Mouse (Mus musculus) hindbrain, embryonic 11.5 days (tissue): ENCODE measurements around the gene Strbp. TPM values are rescaled to one million over a fixed set of nuclear protein-coding genes. Genes with fewer than 3 reads are reported as not detected.
A peak's percentile ranks its signal among the peaks of the same experiment; 100 is the strongest.

Source experiments
- ATAC-seq: fragments of 200-750 bp; cut with Nextera tagmentation; 2 replicates; pipeline ENCODE4 v1.8.0; 2017; ENCODE audit warnings: mild to moderate bottlenecking, moderate TSS enrichment, moderate library complexity; ENCODE audit not compliant: low FRiP score
- DNase-seq: peaks from one replicate; pipeline ENCODE4 v3.0.0-alpha.2; 2015; ENCODE audit warnings: low spot score
- H3K27ac ChIP-seq: fragments of 300-500 bp; sonication (generic); 2 replicates; pipeline ENCODE4 v1.5.1; 2014; ENCODE audit warnings: mild to moderate bottlenecking, low read depth, low read length
- H3K27me3 ChIP-seq: fragments of 300-500 bp; sonication (generic); 2 replicates; pipeline ENCODE4 v1.6.1; 2014; ENCODE audit warnings: mild to moderate bottlenecking, low read length, moderate library complexity, mixed read lengths; ENCODE audit not compliant: control insufficient read depth, insufficient read depth
- H3K36me3 ChIP-seq: fragments of 300-500 bp; sonication (generic); 2 replicates; pipeline ENCODE4 v1.6.1; 2014; ENCODE audit warnings: mild to moderate bottlenecking, low read length, moderate library complexity, mixed read lengths; ENCODE audit not compliant: control insufficient read depth, insufficient read depth
- H3K4me1 ChIP-seq: fragments of 300-500 bp; sonication (generic); replicated peaks from 2 replicates; pipeline ENCODE4 v1.6.1; 2014; ENCODE audit warnings: low read length, mixed read lengths; ENCODE audit not compliant: control insufficient read depth, insufficient read depth
- H3K4me2 ChIP-seq: fragments of 300-500 bp; sonication (generic); replicated peaks from 2 replicates; pipeline ENCODE4 v1.6.1; 2014; ENCODE audit warnings: mild to moderate bottlenecking, low read depth, low read length
- H3K4me3 ChIP-seq: fragments of 300-500 bp; sonication (generic); 2 replicates; pipeline ENCODE4 v1.5.1; 2014; ENCODE audit warnings: low read depth, low read length
- H3K9ac ChIP-seq: fragments of 300-500 bp; sonication (generic); 2 replicates; pipeline ENCODE4 v1.6.1; 2014; ENCODE audit warnings: low read depth, low read length
- H3K9me3 ChIP-seq: fragments of 300-500 bp; sonication (generic); 2 replicates; pipeline ENCODE4 v1.6.1; 2016; ENCODE audit warnings: low read length; ENCODE audit not compliant: control insufficient read depth
- WGBS: fragments of 180-500 bp; shearing (Covaris S2); extraction: QIAGEN DNeasy Blood & Tissue Kit; methylation state at CpG from one replicate; pipeline ENCODE4 v1.1.7; 2014; 5-methylcytosine and 5-hydroxymethylcytosine counted together
- polyA plus RNA-seq: library from polyadenylated mRNA; unstranded; fragments of >200 nt; fragmentation: Nextera tagmentation; extraction: Ambion mirVana; gene quantifications from 2 replicates; pipeline ENCODE4 v1.2.1, GENCODE M21; 2014

Gene Strbp
- polyA plus RNA-seq: 99.3 and 101 TPM in 2 replicates

GRCm38 (mm10) chr2:37703230-37703954 is at the start of gene Strbp:
Gene Strbp, minus strand, starts transcription at chr2:37703859.
- WGBS: under 1% methylated on average over 64 of the region's 98 CpGs
- Histone ChIP-seq H3K27me3 (peaks cover 5% of the 10 kb centered on the region; the same call in 1 of the 2 replicates), H3K4me1 (peaks cover 3% of the 10 kb centered on the region; the same call in 1 of the 2 replicates), H3K9ac (peak within 1 kb of the TSS; percentile 95), H3K4me2 (peak within 1 kb of the TSS; percentile 84), H3K27ac (peak within 1 kb of the TSS; percentile 84), H3K9me3 (no peaks in the 10 kb centered on the region), H3K4me3 (peak within 1 kb of the TSS; percentile 93), H3K36me3 (no peaks in the 10 kb centered on the region)
- ATAC-seq (peak; percentile 91), DNase-seq (peak; percentile 98)

DNA sequence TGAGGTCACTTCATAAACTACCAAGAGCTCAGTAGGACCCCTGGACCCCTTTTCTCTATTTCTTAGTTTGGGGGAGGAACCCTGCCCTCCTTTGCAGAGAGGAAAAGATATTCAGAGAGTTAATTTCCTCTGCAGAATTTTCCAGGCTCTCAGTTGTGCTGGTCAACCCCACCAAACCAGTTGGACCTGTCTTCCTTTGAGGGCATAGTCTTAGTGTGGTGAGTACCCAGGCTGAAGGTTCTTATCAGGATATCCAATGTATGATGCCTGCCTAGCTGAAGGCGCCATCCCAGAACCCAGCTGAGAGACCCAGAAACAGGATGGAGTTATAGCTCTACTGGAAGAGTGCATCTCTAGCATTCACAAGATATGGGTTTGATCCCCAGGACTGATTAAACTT is 47.5 kb upstream of the Strbp start:
- H3K4me1 ChIP-seq: no peaks in the 10 kb centered on the region
- no peak overlapping the region for H3K9ac ChIP-seq
- no peak overlapping the region for H3K27ac ChIP-seq
- no peaks in the 10 kb centered on the region for H3K36me3 ChIP-seq
- H3K9me3 ChIP-seq: no peaks in the 10 kb centered on the region
- DNase-seq: no peak
- H3K4me2 ChIP-seq: no peak overlapping the region
- ATAC-seq: no peak
- WGBS: 97% methylated on average over 1 of the region's 1 CpGs
- H3K4me3 ChIP-seq: no peak overlapping the region
- no peaks in the 10 kb centered on the region for H3K27me3 ChIP-seq

DNA sequence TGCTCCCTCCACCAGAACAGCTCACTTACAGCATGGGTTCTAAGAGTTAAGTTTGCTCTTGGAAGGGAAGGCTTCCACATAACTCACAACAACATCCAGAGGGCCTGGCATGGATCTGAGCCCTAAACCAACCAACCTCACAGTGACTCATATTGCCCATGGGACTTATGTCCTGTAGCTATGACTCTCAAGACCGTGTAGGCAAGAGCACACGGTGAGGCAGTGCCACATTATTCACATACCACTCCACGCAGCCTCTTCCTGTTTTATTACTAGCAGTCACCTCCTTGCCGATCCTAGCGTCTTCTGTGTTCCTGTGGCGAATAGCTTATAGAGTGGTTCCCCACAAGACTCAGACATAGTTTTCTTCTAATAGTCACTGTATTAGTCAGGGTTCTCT is 45.7 kb upstream of the Strbp start:
- WGBS: 77% methylated on average over 6 of the region's 6 CpGs
- H3K36me3 ChIP-seq: no peaks in the 10 kb centered on the region
- H3K4me2 ChIP-seq: no peak overlapping the region
- no peaks in the 10 kb centered on the region for H3K9me3 ChIP-seq
- H3K27ac ChIP-seq: no peak overlapping the region
- no peaks in the 10 kb centered on the region for H3K27me3 ChIP-seq
- ATAC-seq (no peak), DNase-seq (no peak)
- H3K4me1 ChIP-seq: no peaks in the 10 kb centered on the region
- no peak overlapping the region for H3K9ac ChIP-seq
- no peak overlapping the region for H3K4me3 ChIP-seq

- 55% methylated on average over 10 of the region's 10 CpGs for WGBS
- Histone ChIP-seq H3K4me1 (no peaks in the 10 kb centered on the region), H3K27ac (no peak overlapping the region), H3K36me3 (no peaks in the 10 kb centered on the region), H3K27me3 (no peaks in the 10 kb centered on the region), H3K4me2 (no peak overlapping the region), H3K9me3 (no peaks in the 10 kb centered on the region), H3K9ac (no peak overlapping the region), H3K4me3 (no peak overlapping the region)
- ATAC-seq (no peak), DNase-seq (no peak)
Observed at GRCm38 (mm10) chr2:37748442-37749066, 44.9 kb upstream of the Strbp start.

GRCm38 (mm10) chr2:37747909-37748308 is 44.2 kb upstream of the Strbp start:
- Histone ChIP-seq H3K4me2 (no peak overlapping the region), H3K9ac (no peak overlapping the region), H3K36me3 (no peaks in the 10 kb centered on the region), H3K27me3 (no peaks in the 10 kb centered on the region), H3K4me3 (no peak overlapping the region), H3K4me1 (no peaks in the 10 kb centered on the region), H3K27ac (no peak overlapping the region), H3K9me3 (no peaks in the 10 kb centered on the region)
- ATAC-seq: no peak
- WGBS: 58% methylated on average over 2 of the region's 2 CpGs
- DNase-seq: no peak

- Histone ChIP-seq H3K9me3 (no peaks in the 10 kb centered on the region), H3K4me1 (no peaks in the 10 kb centered on the region), H3K4me2 (no peak overlapping the region), H3K27me3 (no peaks in the 10 kb centered on the region), H3K27ac (no peak overlapping the region), H3K4me3 (no peak overlapping the region), H3K36me3 (no peaks in the 10 kb centered on the region), H3K9ac (no peak overlapping the region)
- ATAC-seq: no peak
- no peak for DNase-seq
- WGBS: 85% methylated on average over 5 of the region's 5 CpGs
Observed at GRCm38 (mm10) chr2:37746293-37747049, 42.8 kb upstream of the Strbp start.

DNA sequence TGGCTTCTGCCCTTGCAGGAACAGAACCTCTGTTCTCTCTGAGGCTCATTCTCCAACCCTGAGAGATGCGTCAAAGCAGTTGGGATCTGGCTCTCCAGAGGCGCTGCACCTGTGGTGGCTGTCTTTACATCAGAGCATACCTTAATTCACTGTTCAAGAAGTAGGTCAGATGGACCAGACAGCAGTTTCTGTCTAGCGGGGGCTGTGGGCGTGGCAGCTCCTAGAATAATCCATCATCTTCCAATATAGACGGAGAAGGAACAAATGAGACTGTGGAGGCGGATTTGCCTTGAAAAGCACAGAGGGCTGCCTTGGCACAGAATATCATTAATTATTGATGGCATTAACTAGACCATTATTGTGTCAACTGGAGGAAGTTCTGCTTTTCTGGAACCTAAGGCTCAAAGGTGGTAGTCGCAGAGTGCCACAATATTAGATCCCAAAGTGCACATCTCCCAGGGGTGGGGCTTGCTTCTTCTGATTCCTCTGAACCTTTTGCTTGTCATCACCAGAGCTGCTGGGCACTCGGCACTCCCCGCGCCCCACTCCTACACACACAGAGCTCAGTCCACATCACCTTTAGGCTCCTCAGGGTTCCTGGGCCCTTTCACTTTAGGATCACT is 41.2 kb upstream of the Strbp start:
- ATAC-seq: no peak
- H3K4me2 ChIP-seq: no peak overlapping the region
- WGBS: 84% methylated on average over 10 of the region's 10 CpGs
- no peak for DNase-seq
- H3K27me3 ChIP-seq: no peaks in the 10 kb centered on the region
- no peak overlapping the region for H3K4me3 ChIP-seq
- no peak overlapping the region for H3K27ac ChIP-seq
- H3K4me1 ChIP-seq: no peaks in the 10 kb centered on the region
- H3K9me3 ChIP-seq: no peaks in the 10 kb centered on the region
- H3K9ac ChIP-seq: no peak overlapping the region
- H3K36me3 ChIP-seq: no peaks in the 10 kb centered on the region

DNA sequence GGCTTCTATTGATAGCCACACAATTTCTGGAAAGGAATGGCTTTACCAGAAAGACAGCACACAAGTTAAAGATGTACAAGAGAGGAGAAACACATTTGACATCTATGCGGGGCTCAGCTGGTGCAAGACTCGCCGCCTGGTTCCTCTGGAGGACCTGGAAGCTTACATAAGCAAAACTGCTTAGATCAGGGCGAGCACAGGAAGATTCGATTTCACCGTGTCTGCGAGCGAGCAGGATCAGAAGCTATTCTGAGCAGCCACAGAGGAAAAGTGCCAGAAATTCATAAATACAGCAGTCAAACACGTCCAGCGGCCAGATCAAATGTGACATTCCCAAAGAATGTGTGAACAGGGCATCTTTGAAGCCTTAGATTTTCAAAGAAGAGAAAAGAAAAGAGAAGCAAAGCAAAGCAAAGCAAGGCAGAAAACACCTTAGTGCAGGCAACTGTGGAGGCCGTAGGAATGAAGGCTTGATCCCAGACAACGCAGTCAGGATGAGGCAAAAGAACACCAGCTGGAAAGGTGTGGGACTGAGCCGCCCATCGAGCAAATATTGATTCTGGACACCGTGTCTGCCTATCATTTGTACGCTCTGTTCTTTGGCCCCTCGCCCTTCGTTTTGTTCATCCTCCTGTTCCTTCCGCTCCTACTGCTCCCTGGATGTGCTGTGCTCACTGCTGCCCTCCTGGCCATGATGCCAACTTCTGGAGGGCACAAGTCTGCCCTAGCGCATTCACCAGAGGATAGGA is 38.3 kb upstream of the Strbp start:
- DNase-seq (no peak), ATAC-seq (no peak)
- Histone ChIP-seq H3K9ac (no peak overlapping the region), H3K9me3 (no peaks in the 10 kb centered on the region), H3K4me2 (no peak overlapping the region), H3K27ac (no peak overlapping the region), H3K4me1 (no peaks in the 10 kb centered on the region), H3K36me3 (no peaks in the 10 kb centered on the region), H3K27me3 (no peaks in the 10 kb centered on the region), H3K4me3 (no peak overlapping the region)
- 79% methylated on average over 20 of the region's 20 CpGs for WGBS
